Mouse (Mus musculus) embryonic facial prominence, embryonic 11.5 days (tissue): ENCODE results near the gene Chst11. TPM values are rescaled to one million over a fixed set of nuclear protein-coding genes. Genes with fewer than 3 reads are reported as not detected.

ENCODE experiments used
- ATAC-seq: fragments of 200-750 bp; cut with Nextera tagmentation; replicated peaks from 2 replicates; pipeline ENCODE4 v1.8.0; 2017; ENCODE audit warnings: low read depth; ENCODE audit not compliant: insufficient number of reproducible peaks, low FRiP score, low TSS enrichment
- DNase-seq: peaks from one replicate; pipeline ENCODE4 v3.0.0-alpha.2; 2015; ENCODE audit warnings: low spot score
- H3K27ac ChIP-seq: fragments of 300-500 bp; sonication (generic); replicated peaks from 2 replicates; pipeline ENCODE4 v1.5.1; 2014; ENCODE audit warnings: mild to moderate bottlenecking, low read depth, low read length, control low read depth
- H3K27me3 ChIP-seq: fragments of 300-500 bp; sonication (generic); 2 replicates; pipeline ENCODE4 v1.6.1; 2014; ENCODE audit warnings: mild to moderate bottlenecking, low read length, moderate library complexity, mixed read lengths; ENCODE audit not compliant: control insufficient read depth, insufficient read depth
- H3K36me3 ChIP-seq: fragments of 300-500 bp; sonication (generic); replicated peaks from 2 replicates; pipeline ENCODE4 v1.6.1; 2014; ENCODE audit warnings: low read depth, mild to moderate bottlenecking, low read length, moderate library complexity, mixed read lengths; ENCODE audit not compliant: control insufficient read depth, insufficient read depth
- H3K4me1 ChIP-seq: fragments of 300-500 bp; sonication (generic); 2 replicates; pipeline ENCODE4 v1.6.1; 2014; ENCODE audit warnings: low read length, mixed read lengths; ENCODE audit not compliant: control insufficient read depth, insufficient read depth
- H3K4me2 ChIP-seq: fragments of 300-500 bp; sonication (generic); 2 replicates; pipeline ENCODE4 v1.6.1; 2014; ENCODE audit warnings: low read depth, mild to moderate bottlenecking, control low read depth, low read length, moderate library complexity
- H3K4me3 ChIP-seq: fragments of 300-500 bp; sonication (generic); 2 replicates; pipeline ENCODE4 v1.5.1; 2014; ENCODE audit warnings: low read depth, low read length, control low read depth
- H3K9ac ChIP-seq: fragments of 300-500 bp; sonication (generic); replicated peaks from 2 replicates; pipeline ENCODE4 v1.6.1; 2014; ENCODE audit warnings: mild to moderate bottlenecking, control low read depth, low read length
- H3K9me3 ChIP-seq: fragments of 300-500 bp; sonication (generic); replicated peaks from 2 replicates; pipeline ENCODE4 v1.6.1; 2016; ENCODE audit warnings: mild to moderate bottlenecking, low read length, inconsistent platforms, mixed read lengths; ENCODE audit not compliant: control insufficient read depth
- WGBS: fragments of 180-500 bp; shearing (Covaris S2); extraction: QIAGEN DNeasy Blood & Tissue Kit; methylation state at CpG from one replicate; pipeline ENCODE4 v1.1.7; 2014; 5-methylcytosine and 5-hydroxymethylcytosine counted together
- polyA plus RNA-seq: library from polyadenylated mRNA; unstranded; fragments of >200 nt; fragmentation: Nextera tagmentation; extraction: Ambion mirVana; gene quantifications from 2 replicates; pipeline ENCODE4 v1.2.1, GENCODE M21; 2014

Chst11 gene
- polyA plus RNA-seq, 1 experiment from 2014 or later = 2.1 TPM

DNA sequence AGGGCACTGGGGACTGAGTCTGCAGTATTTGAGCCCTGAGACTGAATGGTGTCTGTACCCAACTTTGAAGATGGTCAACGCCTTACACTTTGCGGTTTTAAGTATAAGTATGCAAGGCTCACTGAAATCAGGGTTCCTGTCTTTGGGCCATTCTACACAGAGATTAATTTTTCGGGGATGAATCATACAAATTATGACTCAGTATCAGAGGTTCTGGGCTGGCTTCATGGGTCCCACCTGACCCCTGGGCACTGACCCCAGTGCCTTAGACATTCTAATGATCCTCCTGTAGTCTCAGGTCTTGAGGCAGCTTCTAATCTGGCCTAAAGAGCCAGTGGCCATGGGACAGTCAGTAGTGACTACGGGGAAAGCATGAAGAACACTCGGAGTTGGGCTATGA lies 203.8 kb downstream of the Chst11 start:
- no peak for ATAC-seq
- H3K4me2 ChIP-seq = no peak overlapping the region
- H3K27me3 ChIP-seq = no peaks in the 10 kb centered on the region
- DNase-seq = no peak
- H3K9ac ChIP-seq = no peak overlapping the region
- H3K4me1 ChIP-seq = no peaks in the 10 kb centered on the region; the same call in 1 of the 2 replicates
- no peak overlapping the region for H3K27ac ChIP-seq
- WGBS = 94% methylated on average over 5 of the region's 5 CpGs
- H3K9me3 ChIP-seq = no peaks in the 10 kb centered on the region
- H3K36me3 ChIP-seq = no peaks in the 10 kb centered on the region
- no peak overlapping the region for H3K4me3 ChIP-seq

DNA sequence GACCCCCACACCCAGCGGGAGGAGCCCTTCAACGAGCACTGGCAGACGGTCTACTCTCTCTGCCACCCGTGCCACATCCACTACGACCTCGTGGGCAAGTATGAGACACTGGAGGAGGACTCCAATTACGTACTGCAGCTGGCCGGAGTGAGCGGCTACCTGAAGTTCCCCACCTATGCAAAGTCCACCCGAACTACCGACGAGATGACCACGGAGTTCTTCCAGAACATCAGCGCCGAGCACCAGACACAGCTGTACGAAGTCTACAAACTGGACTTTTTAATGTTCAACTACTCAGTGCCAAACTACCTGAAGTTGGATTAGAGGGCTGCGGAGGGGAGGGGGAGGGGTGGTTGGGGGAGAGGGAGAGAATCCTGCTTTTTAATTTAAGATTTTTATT lies 206.2 kb downstream of the Chst11 start:
- DNase-seq (no peak), ATAC-seq (no peak)
- no peak overlapping the region for H3K4me3 ChIP-seq
- no peak overlapping the region for H3K4me2 ChIP-seq
- H3K9ac ChIP-seq = no peak overlapping the region
- no peak overlapping the region for H3K27ac ChIP-seq
- no peaks in the 10 kb centered on the region for H3K9me3 ChIP-seq
- WGBS = 94% methylated on average over 17 of the region's 17 CpGs
- H3K4me1 ChIP-seq = no peaks in the 10 kb centered on the region
- no peaks in the 10 kb centered on the region for H3K27me3 ChIP-seq
- no peaks in the 10 kb centered on the region for H3K36me3 ChIP-seq

DNA sequence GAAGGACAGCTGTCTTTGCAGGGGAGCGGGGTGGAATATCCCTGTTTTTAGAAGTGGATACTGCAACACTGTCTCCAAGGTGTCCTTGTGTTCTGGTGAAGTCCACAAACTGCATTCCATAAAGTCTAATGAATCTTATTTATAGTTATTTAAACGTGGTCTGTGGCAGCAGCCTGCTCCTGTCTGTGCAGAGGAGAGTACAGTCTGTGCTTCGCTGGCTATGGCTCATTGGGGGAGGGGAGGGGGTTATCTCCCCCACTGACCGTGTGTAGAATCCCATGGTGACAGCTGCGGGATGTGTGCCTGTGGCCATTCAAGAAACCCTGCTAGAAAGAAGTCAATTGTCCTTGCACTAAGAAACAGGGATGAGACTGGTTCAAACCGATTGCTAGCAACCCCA lies 206.7 kb downstream of the Chst11 start:
- Histone ChIP-seq H3K4me1 (no peaks in the 10 kb centered on the region), H3K9ac (no peak overlapping the region), H3K27ac (no peak overlapping the region), H3K9me3 (no peaks in the 10 kb centered on the region), H3K4me3 (no peak overlapping the region), H3K4me2 (no peak overlapping the region), H3K27me3 (no peaks in the 10 kb centered on the region), H3K36me3 (no peaks in the 10 kb centered on the region)
- DNase-seq (no peak), ATAC-seq (no peak)
- WGBS = 53% methylated on average over 6 of the region's 6 CpGs

DNA sequence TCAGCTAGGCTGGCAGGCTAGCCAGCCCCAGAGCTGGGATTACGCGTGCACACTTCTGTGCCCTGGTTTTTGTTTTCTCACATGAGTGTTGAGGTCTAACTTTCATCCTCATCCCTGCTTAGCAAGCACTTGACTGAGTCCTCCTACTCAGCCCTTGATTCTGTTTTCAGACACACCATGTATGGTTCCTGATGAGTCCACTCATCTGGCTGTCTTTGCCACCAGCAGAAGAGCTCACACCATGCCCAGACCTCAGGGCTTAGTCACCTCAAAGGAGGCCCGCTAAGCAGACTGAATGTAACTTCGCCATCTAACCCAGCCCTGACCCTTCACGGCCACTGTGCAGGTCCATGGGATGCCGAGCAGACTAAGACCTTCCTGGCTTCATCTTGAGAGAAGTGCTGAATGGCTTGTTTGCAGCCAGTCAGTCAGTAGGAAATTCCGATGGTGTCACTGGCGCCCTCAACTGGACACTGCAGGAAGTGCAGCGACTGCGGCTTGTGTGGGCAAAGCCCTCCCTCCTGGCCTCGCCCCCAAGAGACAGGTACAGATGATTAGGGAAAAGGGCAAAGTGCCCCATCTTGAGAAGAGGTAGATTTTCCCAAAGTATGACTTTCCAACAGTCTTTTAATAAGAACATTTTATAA lies 212.5 kb downstream of the Chst11 start:
- Histone ChIP-seq H3K4me2 (no peak overlapping the region), H3K27ac (no peak overlapping the region), H3K36me3 (no peaks in the 10 kb centered on the region), H3K27me3 (no peaks in the 10 kb centered on the region), H3K4me3 (no peak overlapping the region), H3K9ac (no peak overlapping the region), H3K4me1 (no peaks in the 10 kb centered on the region), H3K9me3 (no peaks in the 10 kb centered on the region)
- DNase-seq (peak; percentile 68), ATAC-seq (no peak)
- WGBS = 48% methylated on average over 11 of the region's 11 CpGs

DNA sequence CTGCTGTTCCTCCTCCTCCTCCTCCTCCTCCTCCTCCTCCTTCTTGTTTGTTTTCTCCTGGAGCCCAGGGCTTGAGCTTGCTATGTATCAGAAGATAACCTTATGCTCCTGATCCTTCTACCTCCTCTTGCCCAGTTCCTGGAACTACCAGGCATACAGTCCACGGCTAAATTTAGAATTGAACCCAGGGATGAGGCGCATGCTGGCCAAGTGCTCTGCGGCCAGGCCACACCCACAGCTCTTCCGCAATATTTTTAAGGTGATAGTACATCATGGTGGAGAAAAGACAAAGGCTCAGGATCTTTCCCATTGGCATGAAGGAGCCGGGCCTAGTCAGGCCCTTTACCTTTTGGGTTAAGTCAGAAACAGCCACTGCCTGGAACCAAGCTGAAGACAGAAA lies 213.4 kb downstream of the Chst11 start:
- Histone ChIP-seq H3K27ac (no peak overlapping the region), H3K9me3 (no peaks in the 10 kb centered on the region), H3K9ac (no peak overlapping the region), H3K4me2 (no peak overlapping the region), H3K36me3 (no peaks in the 10 kb centered on the region), H3K4me1 (no peaks in the 10 kb centered on the region), H3K4me3 (no peak overlapping the region), H3K27me3 (no peaks in the 10 kb centered on the region)
- ATAC-seq = no peak
- WGBS = 81% methylated on average over 5 of the region's 5 CpGs
- no peak for DNase-seq

DNA sequence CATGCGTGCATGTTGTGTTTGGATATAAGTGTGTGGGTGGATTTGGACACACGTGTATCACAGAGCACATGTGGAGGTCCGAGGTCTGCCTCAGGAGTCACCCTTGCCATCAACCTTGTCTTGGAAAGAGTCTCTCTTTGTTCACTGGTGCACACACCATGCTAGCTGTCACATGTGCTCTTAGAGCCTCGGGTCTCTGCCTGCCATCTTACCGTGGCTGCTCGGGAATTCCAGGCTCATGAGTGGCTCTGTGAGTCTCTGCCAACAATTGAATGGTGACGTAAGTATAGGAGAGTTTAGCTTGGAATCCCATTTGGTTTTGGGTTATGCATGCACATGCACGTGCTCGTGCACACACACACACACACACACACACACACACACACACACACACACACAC lies 214.0 kb downstream of the Chst11 start:
- Histone ChIP-seq H3K36me3 (no peaks in the 10 kb centered on the region), H3K9ac (no peak overlapping the region), H3K4me1 (no peaks in the 10 kb centered on the region), H3K9me3 (no peaks in the 10 kb centered on the region), H3K27me3 (no peaks in the 10 kb centered on the region), H3K27ac (no peak overlapping the region), H3K4me2 (no peak overlapping the region), H3K4me3 (no peak overlapping the region)
- 86% methylated on average over 9 of the region's 9 CpGs for whole genome bisulfite sequencing
- ATAC-seq (no peak), DNase-seq (no peak)

DNA sequence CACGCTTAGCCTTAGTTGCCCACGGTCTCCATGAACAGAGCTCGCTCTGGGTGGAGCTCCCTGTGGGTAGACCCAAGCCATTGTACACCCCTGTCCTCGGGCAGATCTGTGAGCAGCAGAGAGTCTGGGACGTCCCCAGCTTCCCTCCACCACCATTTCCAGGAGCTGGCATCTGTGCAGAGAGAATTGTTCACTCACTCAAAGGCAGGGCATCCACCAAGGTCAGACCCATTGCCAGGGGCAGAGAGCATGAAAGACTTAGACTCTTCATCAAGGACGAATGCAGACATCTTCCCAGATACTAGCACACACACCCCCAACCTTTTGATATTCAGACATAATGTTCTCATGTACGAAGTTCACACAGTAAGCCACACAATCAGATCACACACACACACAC lies 216.2 kb downstream of the Chst11 start:
- H3K9me3 ChIP-seq = no peaks in the 10 kb centered on the region
- H3K9ac ChIP-seq = no peak overlapping the region
- no peaks in the 10 kb centered on the region for H3K4me1 ChIP-seq
- H3K4me2 ChIP-seq = no peak overlapping the region
- DNase-seq = no peak
- H3K4me3 ChIP-seq = no peak overlapping the region
- no peaks in the 10 kb centered on the region for H3K36me3 ChIP-seq
- WGBS = 84% methylated on average over 7 of the region's 7 CpGs
- no peak overlapping the region for H3K27ac ChIP-seq
- H3K27me3 ChIP-seq = no peaks in the 10 kb centered on the region
- no peak for ATAC-seq

DNA sequence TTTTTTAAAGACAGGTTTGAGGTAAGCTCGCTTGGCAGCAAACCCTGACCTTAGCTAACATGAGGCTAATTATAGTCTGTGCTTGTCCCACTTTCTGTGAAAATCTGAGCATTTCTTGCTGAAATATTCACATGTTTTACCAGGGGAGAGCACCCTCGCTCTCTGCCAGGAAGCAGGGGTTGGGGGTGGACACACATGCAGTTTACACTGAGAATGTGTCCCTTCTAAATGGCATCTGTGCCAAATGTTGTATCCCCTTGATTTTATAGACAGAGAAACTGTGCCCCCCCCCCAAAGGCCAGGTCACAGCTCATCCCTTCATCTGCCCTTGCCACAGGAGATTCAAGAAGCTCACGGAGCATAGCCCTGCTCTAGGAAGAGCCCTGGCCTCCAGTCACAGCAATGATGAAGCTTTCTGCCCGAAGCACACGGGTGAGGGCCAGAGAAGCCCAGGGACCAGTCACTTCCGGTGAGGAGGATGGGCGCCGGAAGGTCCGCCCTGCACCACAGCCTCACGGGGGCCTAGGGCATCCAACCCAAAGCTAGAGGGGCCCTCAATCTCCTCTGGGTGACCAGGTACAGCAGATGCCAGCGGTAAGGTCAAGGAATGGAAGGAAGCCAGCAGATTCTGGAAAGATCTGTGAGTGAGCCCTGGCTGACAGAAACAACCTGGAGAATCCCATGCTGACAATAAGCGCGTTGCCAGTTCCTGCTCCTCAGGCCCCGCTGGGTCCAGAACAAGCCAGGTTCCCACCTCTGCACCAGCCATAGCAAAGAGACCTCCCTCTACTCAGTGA lies 217.8 kb downstream of the Chst11 start:
- WGBS = 85% methylated on average over 14 of the region's 14 CpGs
- Histone ChIP-seq H3K4me2 (no peak overlapping the region), H3K36me3 (no peaks in the 10 kb centered on the region), H3K4me1 (no peaks in the 10 kb centered on the region), H3K4me3 (no peak overlapping the region), H3K27me3 (no peaks in the 10 kb centered on the region), H3K27ac (no peak overlapping the region), H3K9ac (no peak overlapping the region), H3K9me3 (no peaks in the 10 kb centered on the region)
- no peak for DNase-seq
- no peak for ATAC-seq
